Comparison of ENCODE assay signal across 12 mouse cellular contexts in the genomic region with DNA sequence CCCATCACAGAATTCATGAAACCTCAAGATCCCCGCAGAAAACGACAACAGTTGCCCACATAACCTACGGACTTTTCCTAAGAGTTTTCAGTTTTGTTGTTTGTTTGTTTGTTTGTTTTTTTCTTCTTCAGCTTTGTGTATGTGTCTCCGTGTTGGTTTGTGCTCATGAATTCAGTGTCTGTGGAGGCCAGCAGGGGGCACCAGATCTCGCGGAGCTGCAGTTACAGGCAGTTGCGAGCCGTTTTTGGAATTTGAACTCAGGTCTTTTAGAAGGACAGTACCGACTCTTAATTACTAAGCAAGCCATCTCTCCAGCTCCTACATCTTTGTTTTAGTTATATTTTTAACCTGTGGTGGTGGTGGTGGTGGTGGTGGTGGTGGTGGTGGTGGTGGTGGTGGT. TPM values are rescaled to one million over a fixed set of nuclear protein-coding genes. Genes with fewer than 3 reads are reported as not detected.
A peak's percentile ranks its signal among the peaks of the same experiment; 100 is the strongest.
DNase-seq lines count a peak whose midpoint lies in the region; ATAC-seq and TF ChIP-seq lines count a peak whose summit lies in the region.
"Had no signal": no experiment of that assay in that cellular context is flagged by ENCODE, and none has a peak within 500 bp of the region (broad histone marks: within the 10 kb centered on the region; RNA-seq: fewer than 3 reads in every experiment).

No protein-coding gene starts in this region.

- 66% methylated on average over 9 of the region's 9 CpGs for WGBS in kidney, postnatal 0 days
- 84% methylated on average over 9 of the region's 9 CpGs for WGBS in spleen, adult 2 months
- WGBS in olfactory bulb, adult 2 months: 61% methylated on average over 9 of the region's 9 CpGs

- H3K27me3 ChIP-seq in kidney, postnatal 0 days (ENCODE audit: insufficient read depth, low read length): no peaks in the 10 kb centered on the region
- H3K27me3 ChIP-seq in spleen, adult 2 months (ENCODE audit: control insufficient read depth, insufficient read depth, low read length): no peaks in the 10 kb centered on the region
- H3K27me3 ChIP-seq: embryonic facial prominence, embryonic 12.5 days; neural tube, embryonic 13.5 days had no signal

- DNase-seq in adrenal gland, postnatal 25 days: peak; percentile 36
- no peak for DNase-seq in adrenal gland, adult 8-10 months
- no peak for DNase-seq in kidney, postnatal 0 days (ENCODE audit: low spot score)
- no peak for DNase-seq in kidney, adult 11 months
- no peak for DNase-seq in spleen, adult 2 months (ENCODE audit: low read depth in 1 of 2, low spot score in 2 of 2)
- DNase-seq in spleen, adult 18-20 months: no peak
- DNase-seq in adrenal gland, adult 2 months: no peak
- DNase-seq: kidney, adult 18-20 months had no signal

- no peak for TF ChIP-seq POLR2A in spleen, adult 2 months (IDR thresholded peaks at IDR 0.05; ENCODE audit: low read depth, low read length)
- TF ChIP-seq POLR2A in olfactory bulb, adult 2 months (IDR thresholded peaks at IDR 0.05; ENCODE audit: insufficient read depth, low read depth, low read length): no peak

- no peak overlapping the region for H3K9ac ChIP-seq in kidney, postnatal 0 days (ENCODE audit: low read depth, low read length)
- H3K9ac ChIP-seq: embryonic facial prominence, embryonic 12.5 days; neural tube, embryonic 13.5 days had no signal

- H3K4me3 ChIP-seq in kidney, postnatal 0 days (replicated peaks; ENCODE audit: low read depth, low read length): no peak overlapping the region
- H3K4me3 ChIP-seq in spleen, adult 2 months (ENCODE audit: extremely low read depth, insufficient read depth, insufficient read length): no peak overlapping the region
- no peak overlapping the region for H3K4me3 ChIP-seq in olfactory bulb, adult 2 months (ENCODE audit: insufficient read depth, low read depth, low read length)
- H3K4me3 ChIP-seq: embryonic facial prominence, embryonic 12.5 days; neural tube, embryonic 13.5 days had no signal

- no peak for ATAC-seq in kidney, postnatal 0 days (replicated peaks; ENCODE audit: low FRiP score, low read depth)

- no peaks in the 10 kb centered on the region for H3K36me3 ChIP-seq in kidney, postnatal 0 days (ENCODE audit: insufficient read depth, low read length)
- H3K36me3 ChIP-seq in spleen, adult 2 months (ENCODE audit: control insufficient read depth, insufficient read depth, low read length): no peaks in the 10 kb centered on the region
- H3K36me3 ChIP-seq: embryonic facial prominence, embryonic 12.5 days had no signal

- no peak overlapping the region for H3K27ac ChIP-seq in kidney, postnatal 0 days
- H3K27ac ChIP-seq in spleen, adult 2 months (ENCODE audit: insufficient read depth, low read length): no peak overlapping the region
- H3K27ac ChIP-seq in olfactory bulb, adult 2 months (ENCODE audit: insufficient read depth, low read depth, low read length): no peak overlapping the region
- H3K27ac ChIP-seq: embryonic facial prominence, embryonic 12.5 days; macrophage had no signal

- H3K4me2 ChIP-seq in kidney, postnatal 0 days (ENCODE audit: low read length): no peak overlapping the region
- H3K4me2 ChIP-seq: embryonic facial prominence, embryonic 12.5 days; neural tube, embryonic 13.5 days had no signal

- H3K9me3 ChIP-seq in kidney, postnatal 0 days (replicated peaks; ENCODE audit: low read length): no peaks in the 10 kb centered on the region
- H3K9me3 ChIP-seq: embryonic facial prominence, embryonic 12.5 days; neural tube, embryonic 13.5 days had no signal

- peaks cover 35% of the 10 kb centered on the region for H3K4me1 ChIP-seq in kidney, postnatal 0 days (replicated peaks; ENCODE audit: insufficient read depth, low read length)
- H3K4me1 ChIP-seq in spleen, adult 2 months (ENCODE audit: control insufficient read depth, insufficient read depth, insufficient read length): peaks cover 24% of the 10 kb centered on the region; the same call in 1 of the 2 replicates
- peaks cover 17% of the 10 kb centered on the region for H3K4me1 ChIP-seq in olfactory bulb, adult 2 months (ENCODE audit: control insufficient read depth, insufficient read depth, low read length)

- TF ChIP-seq CTCF in kidney, postnatal 0 days (IDR thresholded peaks at IDR 0.05; ENCODE audit: low read depth): peak; percentile 61
- TF ChIP-seq CTCF in spleen, adult 2 months (IDR thresholded peaks at IDR 0.05; ENCODE audit: extremely low read depth, insufficient read depth, insufficient read length, insufficient replicate concordance): peak; percentile 23; the same call in 1 of the 2 replicates
- TF ChIP-seq CTCF in olfactory bulb, adult 2 months (IDR thresholded peaks at IDR 0.05; ENCODE audit: insufficient read depth, low read depth, low read length): 0 out of 2 replicates have a peak, but pooled peaks have one; percentile 22

RNA-seq across cellular contexts. Expression of gene Mlec, which starts 7.4 kb away (rescaled TPM):
- 139 and 194 TPM in 2 replicates for total RNA-seq in adrenal gland, postnatal 25 days (2021)
- total RNA-seq in adrenal gland, adult 8-10 months (2022): 100 to 1,000 TPM; 207 to 274 (median 239) TPM
- polyA plus RNA-seq in kidney, postnatal 0 days (2015; fragmentation: Nextera tagmentation; extraction: Ambion mirVana): 43.6 and 44.4 TPM in 2 replicates
- polyA plus RNA-seq in spleen, adult 2 months (2012; rRNA removed): 39.1 and 44.0 TPM in 2 replicates
- 76.8 TPM in 1 of 2 replicates, not detected in the other for polyA plus RNA-seq in olfactory bulb, adult 2 months (2012; ENCODE audit: insufficient read depth, insufficient read length, low replicate concordance, missing spikeins)
- 100 to 1,000 TPM; 165 to 185 TPM for total RNA-seq in adrenal gland, adult 2 months (2021)
- 74.7 and 96.9 TPM in 2 replicates for polyA plus RNA-seq in adrenal gland, adult 2 months (2012; rRNA removed)

RNA-seq across cellular contexts. Expression of gene Cabp1, which starts 28.8 kb away (rescaled TPM):
- 36.4 and 44.4 TPM in 2 replicates for total RNA-seq in adrenal gland, postnatal 25 days (2021)
- 10 to 100 TPM; 11.8 to 59.6 (median 41.5) TPM for total RNA-seq in adrenal gland, adult 8-10 months (2022)
- 0.87 and 1.2 TPM in 2 replicates for polyA plus RNA-seq in kidney, postnatal 0 days (2015; fragmentation: Nextera tagmentation; extraction: Ambion mirVana)
- polyA plus RNA-seq in spleen, adult 2 months (2012; rRNA removed): 0.72 and 1.5 TPM in 2 replicates
- polyA plus RNA-seq in olfactory bulb, adult 2 months (2012; ENCODE audit: insufficient read depth, insufficient read length, low replicate concordance, missing spikeins): not detected in 2 replicates
- total RNA-seq in adrenal gland, adult 2 months (2021): 10 to 100 TPM; 37.7 to 57.1 TPM
- polyA plus RNA-seq in adrenal gland, adult 2 months (2012; rRNA removed): 45.7 and 61.7 TPM in 2 replicates
- polyA plus RNA-seq: macrophage had no signal

RNA-seq across cellular contexts. Expression of gene Unc119b, which starts 30.6 kb away (rescaled TPM):
- total RNA-seq in adrenal gland, postnatal 25 days (2021): 36.2 and 41.3 TPM in 2 replicates
- total RNA-seq in adrenal gland, adult 8-10 months (2022): 10 to 100 TPM; 38.8 to 51.9 (median 45.7) TPM
- 40.8 and 42.7 TPM in 2 replicates for polyA plus RNA-seq in kidney, postnatal 0 days (2015; fragmentation: Nextera tagmentation; extraction: Ambion mirVana)
- polyA plus RNA-seq in spleen, adult 2 months (2012; rRNA removed): 38.7 and 44.4 TPM in 2 replicates
- not detected in 2 replicates for polyA plus RNA-seq in olfactory bulb, adult 2 months (2012; ENCODE audit: insufficient read depth, insufficient read length, low replicate concordance, missing spikeins)
- 10 to 100 TPM; 32.0 to 44.8 TPM for total RNA-seq in adrenal gland, adult 2 months (2021)
- 37.5 and 39.2 TPM in 2 replicates for polyA plus RNA-seq in adrenal gland, adult 2 months (2012; rRNA removed)

RNA-seq across cellular contexts. Expression of gene Acads, which starts 46.2 kb away (rescaled TPM):
- total RNA-seq in adrenal gland, postnatal 25 days (2021): 181 and 197 TPM in 2 replicates
- total RNA-seq in adrenal gland, adult 8-10 months (2022): 100 to 1,000 TPM; 122 to 219 (median 173) TPM
- 105 and 117 TPM in 2 replicates for polyA plus RNA-seq in kidney, postnatal 0 days (2015; fragmentation: Nextera tagmentation; extraction: Ambion mirVana)
- 30.6 and 33.4 TPM in 2 replicates for polyA plus RNA-seq in spleen, adult 2 months (2012; rRNA removed)
- not detected in 2 replicates for polyA plus RNA-seq in olfactory bulb, adult 2 months (2012; ENCODE audit: insufficient read depth, insufficient read length, low replicate concordance, missing spikeins)
- total RNA-seq in adrenal gland, adult 2 months (2021): 100 to 1,000 TPM; 181 to 208 TPM
- 279 and 310 TPM in 2 replicates for polyA plus RNA-seq in adrenal gland, adult 2 months (2012; rRNA removed)

Comparison
In these comparisons a context has a peak if more than half of its experiments do, and no peak if none do; other contexts are left out.
1. RNA of gene Cabp1, which starts 28.8 kb away (polyA plus RNA-seq): 45.7 to 61.7 TPM in adrenal gland, adult 2 months; 0.87 to 1.2 TPM in kidney, postnatal 0 days, 0.72 to 1.5 TPM in spleen, adult 2 months and not detected in olfactory bulb, adult 2 months; every median in the first group is over 10 times any median in the second.
2. Peak in every context shown above with its lines, with median percentiles within 50 percentile points of each other: CTCF ChIP-seq.